Mouse (Mus musculus): ENCODE measurements around the gene A1cf.
A peak's percentile ranks its signal among the peaks of the same experiment; 100 is the strongest.

Gene A1cf

GRCm38 (mm10) chr19:31954267-31954666 is 85.7 kb downstream of the A1cf start:
- DNase-seq: no peak

- no peak for DNase-seq
Measured at GRCm38 (mm10) chr19:31954696-31955095, 86.1 kb downstream of the A1cf start.

- DNase-seq: no peak
Measured at GRCm38 (mm10) chr19:31956359-31956758, 87.8 kb downstream of the A1cf start.

- DNase-seq: no peak
Measured at GRCm38 (mm10) chr19:31960434-31960833, 91.9 kb downstream of the A1cf start.

GRCm38 (mm10) chr19:31963147-31963546 is 94.6 kb downstream of the A1cf start:
- no peak for DNase-seq

GRCm38 (mm10) chr19:31967933-31968532 is 99.5 kb downstream of the A1cf start:
- DNase-seq: no peak

- no peak for DNase-seq
Measured at GRCm38 (mm10) chr19:31971405-31971804, 102.8 kb downstream of the A1cf start.

- DNase-seq: peak; percentile 62
Measured at GRCm38 (mm10) chr19:31971998-31972397, 103.4 kb downstream of the A1cf start.

- no peak for DNase-seq
Measured at GRCm38 (mm10) chr19:31975882-31976281, 107.3 kb downstream of the A1cf start.

GRCm38 (mm10) chr19:31991057-31991456 is 122.5 kb downstream of the A1cf start:
- DNase-seq: no peak

- DNase-seq: no peak
Measured at GRCm38 (mm10) chr19:31996916-31997315, 128.4 kb downstream of the A1cf start.
